Mouse (Mus musculus): Measurements from ENCODE around the gene Ubap2l.

DNA sequence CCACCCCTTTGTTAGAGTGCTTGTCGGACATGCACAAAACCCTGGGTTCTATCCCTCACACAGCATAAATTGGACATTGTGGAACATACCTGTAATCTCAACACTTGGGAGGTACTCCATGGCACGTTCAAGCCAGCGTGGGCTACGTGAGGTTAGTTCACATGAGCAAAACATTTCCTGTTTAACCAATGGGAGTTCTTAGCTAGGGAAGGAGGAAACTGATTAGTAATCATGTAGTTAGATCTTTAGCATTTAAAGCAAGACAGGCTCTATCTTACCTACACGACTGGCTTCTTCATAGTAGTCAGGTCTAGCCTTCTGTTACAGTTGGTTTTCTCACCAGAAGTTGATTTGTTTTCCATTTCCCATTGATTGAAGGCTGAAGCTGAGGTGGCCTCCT, 33.6 kb upstream of the Ubap2l start:
- TF ChIP-seq CTCF (IDR thresholded peaks at IDR 0.05; ENCODE audit: insufficient read depth, low read depth, low read length) (no peak), POLR2A (IDR thresholded peaks at IDR 0.05; ENCODE audit: insufficient read depth, low read depth, low read length) (no peak)

Measured in olfactory bulb, adult 2 months (tissue).